Mouse (Mus musculus): ENCODE measurements around the gene Tex50.
"Not testable (repeated sequence)": the region's sequence is repeated elsewhere in the genome, so short reads cannot be mapped to it uniquely, and the experiment has no call there.

Tex50 gene

DNA sequence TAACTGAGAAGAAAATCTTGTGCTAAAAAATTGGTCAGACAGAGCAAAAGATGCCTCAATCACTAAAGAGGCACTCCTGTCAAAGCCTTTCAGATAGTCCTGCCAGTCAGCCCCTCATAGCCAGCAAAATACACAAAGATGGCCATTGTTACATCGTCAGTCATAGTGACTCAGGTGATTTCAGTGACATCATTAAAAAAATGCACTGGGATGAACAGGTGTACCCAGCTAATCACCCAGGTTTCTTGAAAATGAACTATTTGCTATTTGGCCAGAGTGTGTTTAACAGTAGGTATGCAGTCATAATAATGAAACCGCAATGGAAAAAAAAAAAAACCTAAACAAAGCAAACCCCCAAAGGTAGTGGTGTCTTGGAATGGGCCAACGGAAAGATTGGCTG is at the start of gene Tex50:
Tex50 (minus strand) TSS at position 101 of the 400 bp plus-strand sequence.
- no peak for DNase-seq (ENCODE audit: low spot score in 2 of 2)

GRCm38 (mm10) chr1:161199856-161200255 is 40.7 kb upstream of the Tex50 start:
- no peak for DNase-seq (ENCODE audit: low spot score in 2 of 2)

- DNase-seq (ENCODE audit: low spot score in 2 of 2), result not testable (repeated sequence)
These were observed 37.2 kb upstream of the Tex50 start for GRCm38 (mm10) chr1:161196364-161196763.

- DNase-seq (ENCODE audit: low spot score in 2 of 2), result peak; percentile 74 to 79
These were observed 36.6 kb upstream of the Tex50 start for GRCm38 (mm10) chr1:161195541-161196351.

- DNase-seq (ENCODE audit: low spot score in 2 of 2), result no peak
These were observed 31.3 kb upstream of the Tex50 start for GRCm38 (mm10) chr1:161190253-161190910.

GRCm38 (mm10) chr1:161185431-161185830 is 26.3 kb upstream of the Tex50 start:
- DNase-seq (ENCODE audit: low spot score in 2 of 2), result no peak

GRCm38 (mm10) chr1:161183677-161184076 is 24.6 kb upstream of the Tex50 start:
- no peak for DNase-seq (ENCODE audit: low spot score in 2 of 2)

DNA sequence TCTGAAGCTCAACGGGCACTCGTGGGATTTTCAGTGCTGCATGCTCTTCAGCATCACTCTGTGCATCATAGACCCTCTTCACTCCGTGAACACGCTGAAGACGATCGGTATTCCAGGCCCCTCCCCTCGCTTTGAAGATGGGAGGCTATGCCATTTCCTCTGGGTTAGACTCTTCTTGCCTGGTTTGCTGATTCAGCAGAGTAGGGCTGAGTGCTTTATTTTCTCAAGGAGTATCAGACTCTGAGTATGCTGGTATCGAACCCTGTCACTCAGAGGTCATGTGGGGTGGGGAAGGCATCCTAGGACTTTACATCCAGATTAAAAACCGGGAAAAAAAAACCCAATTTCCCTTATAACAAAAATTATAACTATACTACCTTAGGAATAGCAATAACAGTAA is 23.3 kb upstream of the Tex50 start:
- DNase-seq (ENCODE audit: low spot score in 2 of 2), result no peak

DNA sequence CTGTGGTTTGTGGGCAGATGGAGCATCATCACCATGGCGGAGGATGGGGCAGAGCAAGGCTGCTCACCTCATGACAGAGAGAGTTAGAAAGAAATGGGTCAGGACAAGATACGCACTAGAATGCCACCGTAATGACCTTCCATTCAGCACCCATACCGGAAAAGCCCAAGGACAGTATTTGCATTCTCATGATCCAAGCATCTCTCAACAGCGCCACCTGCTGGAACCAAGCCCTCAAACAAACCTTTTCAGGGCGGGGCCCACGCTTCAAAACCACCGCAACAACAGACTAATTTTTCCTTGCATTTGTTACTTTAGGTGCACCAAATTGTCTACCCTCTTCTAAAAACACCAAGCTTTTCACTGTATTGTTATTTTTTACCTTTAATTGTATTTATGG is 21.6 kb upstream of the Tex50 start:
- DNase-seq (ENCODE audit: low spot score in 2 of 2), result peak; percentile 50 to 58

DNA sequence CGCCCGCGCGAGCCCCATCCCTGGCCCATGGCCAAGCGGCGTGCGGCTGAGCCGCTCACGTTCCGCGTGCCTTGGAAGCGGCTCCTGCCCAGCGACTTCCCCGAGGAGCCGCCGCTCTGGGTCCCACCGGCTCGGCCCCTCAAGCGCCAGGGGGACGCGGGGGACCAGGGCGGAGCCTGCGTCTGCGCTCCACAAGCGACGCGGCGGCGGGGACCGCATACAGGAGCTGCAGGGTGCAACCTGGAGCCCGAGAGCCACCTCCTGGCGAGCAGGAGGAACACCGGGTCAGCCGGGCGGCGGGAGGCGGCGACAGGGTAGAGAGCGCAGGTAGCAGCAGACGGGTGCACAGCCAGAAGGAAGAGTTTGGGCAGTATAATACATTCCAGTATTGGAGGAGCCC is 11.5 kb upstream of the Tex50 start:
- DNase-seq (ENCODE audit: low spot score in 2 of 2), result peak; percentile 66 to 74

DNA sequence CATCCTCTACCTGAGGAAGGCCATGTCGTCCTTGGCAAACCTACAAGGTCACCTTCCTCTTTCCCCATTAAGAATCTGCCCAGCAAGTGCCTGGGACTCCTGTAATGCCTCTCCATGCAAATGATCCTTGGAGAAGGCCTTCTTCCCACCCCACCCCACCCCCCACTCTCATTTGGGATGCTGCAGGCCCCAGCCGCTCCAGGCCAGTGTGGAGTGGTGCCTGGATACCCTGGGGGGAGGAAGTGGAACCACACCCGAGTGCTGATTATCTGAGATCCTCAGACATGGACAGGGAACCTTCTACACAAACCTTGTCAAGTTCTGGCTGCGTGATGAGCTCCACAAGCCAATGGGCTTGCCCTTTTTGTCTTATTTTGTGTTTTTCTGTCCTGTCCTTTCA is 1.2 kb upstream of the Tex50 start:
- DNase-seq (ENCODE audit: low spot score in 2 of 2), result no peak

- DNase-seq (ENCODE audit: low spot score in 2 of 2), result no peak
These were observed 2.6 kb downstream of the Tex50 start for GRCm38 (mm10) chr1:161156546-161156945.

- no peak for DNase-seq (ENCODE audit: low spot score in 2 of 2)
These were observed 8.0 kb downstream of the Tex50 start for GRCm38 (mm10) chr1:161151098-161151497.

DNA sequence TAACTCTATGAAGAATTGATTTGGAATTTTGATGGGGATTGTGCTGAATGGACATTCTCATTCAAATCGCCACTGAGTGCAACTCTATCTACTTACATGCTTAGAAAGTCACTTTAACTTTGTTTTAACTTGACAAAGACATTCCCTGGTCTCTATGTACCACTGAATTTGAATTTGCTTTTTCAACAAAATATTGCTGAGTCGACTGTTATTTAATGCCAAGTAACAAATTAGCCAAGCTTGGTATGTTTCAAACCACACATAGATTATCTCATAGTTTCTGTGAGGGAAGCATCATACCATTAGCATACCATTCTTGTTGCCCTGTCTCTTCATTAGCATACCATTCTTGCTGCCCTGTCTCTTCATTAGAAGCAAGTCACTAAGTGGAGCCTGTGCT is 11.2 kb downstream of the Tex50 start:
- no peak for DNase-seq (ENCODE audit: low spot score in 2 of 2)

GRCm38 (mm10) chr1:161145611-161146010 is 13.5 kb downstream of the Tex50 start:
- DNase-seq (ENCODE audit: low spot score in 2 of 2), result not testable (repeated sequence)

DNA sequence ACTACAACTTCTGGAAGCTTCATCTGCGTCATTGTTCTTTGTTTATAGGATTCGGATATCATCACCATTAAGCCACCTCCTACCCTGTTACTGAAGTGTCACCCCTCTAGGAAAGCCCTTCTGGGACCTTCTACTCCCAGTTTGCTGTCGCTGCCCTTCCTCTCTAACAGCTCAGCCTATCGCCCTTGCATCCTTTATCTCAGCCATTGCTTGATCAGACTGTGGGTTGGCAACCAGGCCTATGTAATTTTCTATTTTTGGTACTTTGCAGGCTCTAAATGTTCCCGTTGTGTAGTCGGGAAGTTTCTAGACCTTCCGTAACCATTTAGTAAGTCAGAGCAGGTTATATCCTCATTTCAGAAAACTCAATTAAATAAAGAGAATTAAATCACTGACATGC is 15.9 kb downstream of the Tex50 start:
- peak; percentile 13 to 15 for DNase-seq (ENCODE audit: low spot score in 2 of 2)

GRCm38 (mm10) chr1:161142531-161143159 is 16.5 kb downstream of the Tex50 start, which contains the start of gene Ankrd45:
TSS of gene Ankrd45 (plus strand) at chr1:161142691.
- peak; percentile 72 to 78 for DNase-seq (ENCODE audit: low spot score in 2 of 2)

DNA sequence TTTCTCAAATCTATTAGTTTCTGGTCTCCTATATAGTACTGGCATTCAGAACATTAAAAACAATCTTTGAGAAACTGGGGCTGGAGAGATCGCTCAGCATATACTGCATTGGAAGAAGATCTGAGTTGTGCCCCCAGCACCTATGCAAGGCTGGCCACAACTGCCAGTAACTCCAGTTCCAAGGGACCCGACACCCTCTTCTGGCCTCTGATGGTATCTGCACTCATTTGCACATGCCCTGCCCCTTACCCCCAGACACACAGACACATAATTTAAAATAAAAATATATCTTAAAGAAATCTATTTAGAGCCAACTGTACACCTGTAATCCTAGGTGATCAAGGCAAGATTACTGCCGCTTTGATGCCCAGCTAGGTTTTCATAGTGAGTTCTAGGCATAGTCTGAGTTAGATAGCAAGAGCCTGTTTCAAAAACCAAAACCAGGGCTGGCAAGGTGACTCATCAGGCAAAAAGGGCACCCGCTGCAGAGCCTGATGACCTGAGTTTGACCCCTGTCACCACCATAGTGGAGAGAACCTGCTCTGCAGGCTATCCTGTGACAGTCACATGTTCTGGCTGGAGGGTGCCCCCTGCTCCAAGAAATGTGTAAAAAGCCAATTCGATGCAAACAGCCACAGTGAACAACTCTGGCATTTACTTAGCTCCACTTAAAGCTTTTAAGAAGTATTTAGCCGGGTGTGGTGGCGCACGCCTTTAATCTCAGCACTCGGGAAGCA is 18.9 kb downstream of the Tex50 start:
- no peak for DNase-seq (ENCODE audit: low spot score in 2 of 2)

DNA sequence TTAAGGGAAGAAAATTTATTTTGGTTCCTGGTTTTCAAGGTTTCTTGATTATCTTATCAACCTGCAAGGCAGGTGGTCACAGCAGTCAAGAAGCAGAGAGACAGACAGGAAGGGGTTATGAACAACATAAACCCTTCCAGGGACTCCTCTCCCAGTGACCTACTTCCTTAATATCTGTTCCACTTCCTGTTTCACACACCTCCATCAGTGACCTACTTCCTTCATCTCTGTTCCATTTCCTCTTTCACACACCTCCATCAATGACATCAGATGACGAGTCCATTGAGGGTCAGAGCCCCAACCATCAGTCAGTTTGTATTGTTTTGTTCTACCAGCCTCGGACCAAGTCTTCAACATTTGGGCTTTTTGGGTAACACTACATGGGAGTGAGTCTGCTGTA is 19.6 kb downstream of the Tex50 start:
- DNase-seq (ENCODE audit: low spot score in 2 of 2), result no peak

DNA sequence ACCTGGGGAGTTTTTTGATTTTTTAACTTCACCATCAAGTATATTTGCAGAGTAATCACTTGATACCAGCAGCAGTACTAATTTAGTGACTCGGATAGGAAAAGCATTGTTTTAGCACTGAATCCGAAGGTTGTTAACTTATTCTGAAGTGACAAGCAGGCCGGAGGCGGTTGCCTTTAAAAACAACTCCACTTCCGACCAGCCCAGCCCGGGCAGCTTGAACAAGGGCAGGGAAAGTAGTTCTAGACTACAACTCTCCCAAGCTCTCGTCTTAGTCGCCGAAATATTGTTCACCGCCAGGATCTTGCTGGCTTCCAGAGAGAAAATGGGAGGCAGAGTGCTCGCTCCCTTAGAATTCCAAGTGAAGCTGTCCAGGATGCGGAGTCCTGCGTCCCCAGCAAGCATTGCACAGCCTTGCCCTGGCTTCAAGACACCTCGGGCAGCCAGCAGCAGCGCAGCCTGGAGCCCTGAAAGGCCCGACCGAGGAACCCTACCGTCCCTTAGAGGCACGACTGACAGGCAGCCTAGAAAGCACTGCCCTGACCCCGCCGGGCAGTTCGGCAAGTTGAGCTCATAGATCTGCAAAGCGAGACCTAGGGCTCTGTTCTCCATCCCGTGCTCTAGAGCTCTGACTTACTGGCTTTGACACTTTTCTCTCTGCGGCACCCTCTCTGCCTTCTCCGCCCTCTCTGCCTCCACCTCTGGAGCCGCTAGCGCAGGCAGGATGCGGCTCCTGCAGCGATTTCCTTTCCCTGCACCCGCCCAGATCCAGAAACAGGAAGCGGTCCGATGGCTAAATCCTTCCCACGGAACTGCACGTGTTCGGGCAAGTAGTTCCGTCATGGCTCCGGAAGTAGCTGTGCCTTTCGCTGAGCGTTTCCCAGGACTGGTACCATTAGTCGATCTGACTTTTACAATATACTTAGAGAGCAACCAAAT is 28.1 kb downstream of the Tex50 start, which contains the start of gene Klhl20:
Klhl20 (minus strand) TSS at position 786 of the 939 bp plus-strand sequence.
- peak; percentile 96 to 99 for DNase-seq (ENCODE audit: low spot score in 2 of 2)

DNA sequence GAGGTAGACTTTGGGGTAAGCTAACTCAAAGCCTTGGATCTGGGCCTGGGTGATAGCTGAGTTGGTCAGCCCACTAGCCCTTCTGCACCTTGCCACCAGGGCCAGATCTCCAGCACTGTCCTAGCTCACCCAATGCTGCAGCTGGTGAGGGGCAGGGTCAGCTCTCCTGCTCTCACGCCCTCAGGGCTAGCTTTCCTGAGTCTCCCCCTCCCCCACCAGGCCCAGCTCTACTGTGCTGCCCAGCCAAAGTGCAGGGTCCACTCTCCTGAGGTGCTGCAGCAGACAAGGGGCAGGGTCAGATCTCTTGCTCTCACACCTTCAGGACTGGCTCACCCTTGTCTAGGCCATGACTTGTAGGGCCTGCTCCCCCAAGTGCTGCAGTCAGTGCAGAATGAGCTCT is 32.7 kb downstream of the Tex50 start:
- DNase-seq (ENCODE audit: low spot score in 2 of 2), result no peak
